Mouse (Mus musculus) myocyte (in vitro differentiated cells): Measurements from ENCODE around the gene Tnfrsf23. TPM values are rescaled to one million over a fixed set of nuclear protein-coding genes. Genes with fewer than 3 reads are reported as not detected.

Experiments
- H3K27me3 ChIP-seq: one replicate; pipeline ENCODE4 v1.6.1; 2011; ENCODE audit not compliant: control insufficient read depth, insufficient read depth, insufficient read length
- H3K36me3 ChIP-seq: one replicate; pipeline ENCODE4 v1.6.1; 2011; ENCODE audit not compliant: control insufficient read depth, insufficient read depth
- H3K4me2 ChIP-seq: one replicate; pipeline ENCODE4 v1.6.1; 2011; ENCODE audit warnings: low read depth, control low read depth
- H3K4me3 ChIP-seq: one replicate; pipeline ENCODE4 v1.5.1; 2011; ENCODE audit warnings: mild to moderate bottlenecking, control low read depth, moderate library complexity
- H3K79me2 ChIP-seq: one replicate; pipeline ENCODE4 v1.6.1; 2011; ENCODE audit not compliant: control insufficient read depth, insufficient read depth
- H3ac ChIP-seq: one replicate; pipeline ENCODE4 v1.6.1; 2011; ENCODE audit not compliant: control insufficient read depth, insufficient read length
- CEBPB ChIP-seq: IDR thresholded peaks from 2 replicates; pipeline ENCODE4 v1.6.1; 2011; ENCODE audit warnings: mild to moderate bottlenecking, moderate library complexity; ENCODE audit not compliant: poor library complexity, insufficient read depth, severe bottlenecking
- E2F4 ChIP-seq: IDR thresholded peaks from one replicate; pipeline ENCODE4 v1.6.1; 2011; ENCODE audit warnings: mild to moderate bottlenecking, control low read depth, moderate library complexity; ENCODE audit not compliant: insufficient read depth
- MAX ChIP-seq: IDR thresholded peaks from one replicate; pipeline ENCODE4 v1.6.1; 2011; ENCODE audit warnings: low read depth, mild to moderate bottlenecking, control low read depth
- MYOD1 ChIP-seq, 3 experiments: IDR thresholded peaks; one replicate each; pipeline ENCODE4 v1.6.1; 2011; ENCODE audit warnings: control low read depth in 2 of 3, low read depth in 2 of 3, mild to moderate bottlenecking in 2 of 3, moderate library complexity in 1 of 3; ENCODE audit not compliant: insufficient read length in 2 of 3, control insufficient read depth in 1 of 3
- MYOG ChIP-seq, 3 experiments: IDR thresholded peaks; one replicate each; pipeline ENCODE4 v1.6.1; 2011; ENCODE audit warnings: control low read depth in 2 of 3, low read depth in 2 of 3, mild to moderate bottlenecking in 2 of 3; ENCODE audit not compliant: insufficient read length in 2 of 3, control insufficient read depth in 1 of 3, insufficient read depth in 1 of 3
- POLR2A ChIP-seq: IDR thresholded peaks from one replicate; pipeline ENCODE4 v1.6.1; 2011; ENCODE audit warnings: low read depth, mild to moderate bottlenecking, control low read depth, moderate library complexity; ENCODE audit not compliant: insufficient read length
- POLR2AphosphoS2 ChIP-seq: IDR thresholded peaks from one replicate; pipeline ENCODE4 v1.6.1; 2011; ENCODE audit warnings: low read depth, control low read depth; ENCODE audit not compliant: insufficient read length
- REST ChIP-seq: IDR thresholded peaks from one replicate; pipeline ENCODE4 v1.6.1; 2011; ENCODE audit warnings: mild to moderate bottlenecking, control low read depth, moderate library complexity; ENCODE audit not compliant: insufficient read depth, insufficient read length
- SRF ChIP-seq: IDR thresholded peaks from one replicate; pipeline ENCODE4 v1.6.1; 2011; ENCODE audit warnings: low read depth; ENCODE audit not compliant: control insufficient read depth, insufficient read length
- TCF12 ChIP-seq: IDR thresholded peaks from one replicate; pipeline ENCODE4 v1.6.1; 2011; ENCODE audit warnings: mild to moderate bottlenecking, control low read depth; ENCODE audit not compliant: poor library complexity, insufficient read depth, severe bottlenecking
- TCF3 ChIP-seq: IDR thresholded peaks from one replicate; pipeline ENCODE4 v1.6.1; 2011; ENCODE audit warnings: low read depth, control low read depth; ENCODE audit not compliant: insufficient read length
- USF1 ChIP-seq: IDR thresholded peaks from one replicate; pipeline ENCODE4 v1.6.1; 2011; ENCODE audit warnings: low read depth, mild to moderate bottlenecking, control low read depth, moderate library complexity
- polyA plus RNA-seq: library from polyadenylated mRNA; unstranded; fragments of >200 nt; fragmentation: generic; extraction: Trizol; gene quantifications from one replicate; pipeline ENCODE4 v1.2.1, GENCODE M21; 2012; ENCODE audit warnings: missing spikeins

Gene Tnfrsf23
- polyA plus RNA-seq, 1 experiment: 25.7 TPM

- no peak overlapping the region for H3ac ChIP-seq
- H3K27me3 ChIP-seq: no peaks in the 10 kb centered on the region
- H3K4me2 ChIP-seq: no peak overlapping the region
- H3K79me2 ChIP-seq: no peaks in the 10 kb centered on the region
- no peak for TF ChIP-seq MYOG (IDR thresholded peaks at IDR 0.05; ENCODE audit: control insufficient read depth in 1 of 3, insufficient read depth in 1 of 3, insufficient read length in 2 of 3, low read depth in 2 of 3)
- no peak for TF ChIP-seq USF1
- no peak for TF ChIP-seq E2F4
- no peak for TF ChIP-seq MAX
- TF ChIP-seq SRF: no peak
- no peak for TF ChIP-seq CEBPB
- no peak for TF ChIP-seq POLR2A
- no peak for TF ChIP-seq TCF3
- no peak for TF ChIP-seq POLR2AphosphoS2
- TF ChIP-seq MYOD1 (IDR thresholded peaks at IDR 0.05; ENCODE audit: control insufficient read depth in 1 of 3, insufficient read length in 2 of 3, low read depth in 2 of 3): no peak
- TF ChIP-seq TCF12: no peak
- TF ChIP-seq REST: no peak
- no peak overlapping the region for H3K4me3 ChIP-seq
- no peaks in the 10 kb centered on the region for H3K36me3 ChIP-seq
These were observed 58.0 kb downstream of the Tnfrsf23 start for GRCm38 (mm10) chr7:143627555-143628286.

DNA sequence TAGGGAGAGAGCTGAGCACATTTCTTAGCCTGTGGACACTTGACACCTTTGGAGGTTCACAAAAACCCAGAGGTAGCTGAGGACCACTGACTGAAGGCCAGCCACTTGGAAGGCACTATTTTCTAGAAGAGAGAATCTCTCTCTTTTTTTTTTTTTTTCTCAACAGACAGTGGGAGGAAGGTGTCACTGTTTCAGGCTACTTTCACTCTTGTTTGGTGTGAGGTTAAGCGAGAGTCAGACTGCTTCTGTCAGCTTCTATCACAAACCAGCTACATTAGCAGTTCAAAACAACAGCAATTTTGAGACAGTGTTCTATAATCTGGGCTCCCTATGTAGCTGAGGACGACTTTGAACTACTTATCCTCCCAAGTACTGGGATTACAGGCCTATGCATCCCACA, 59.5 kb downstream of the Tnfrsf23 start:
- Histone ChIP-seq H3K4me3 (no peak overlapping the region), H3K27me3 (no peaks in the 10 kb centered on the region), H3K79me2 (no peaks in the 10 kb centered on the region), H3K36me3 (no peaks in the 10 kb centered on the region), H3K4me2 (no peak overlapping the region), H3ac (no peak overlapping the region)
- TF ChIP-seq MYOD1 (IDR thresholded peaks at IDR 0.05; ENCODE audit: control insufficient read depth in 1 of 3, insufficient read length in 2 of 3, low read depth in 2 of 3) (no peak), POLR2AphosphoS2 (no peak), REST (no peak), SRF (no peak), TCF3 (no peak), POLR2A (no peak), TCF12 (no peak), MYOG (IDR thresholded peaks at IDR 0.05; ENCODE audit: control insufficient read depth in 1 of 3, insufficient read depth in 1 of 3, insufficient read length in 2 of 3, low read depth in 2 of 3) (no peak), MAX (no peak), CEBPB (no peak), E2F4 (no peak)

DNA sequence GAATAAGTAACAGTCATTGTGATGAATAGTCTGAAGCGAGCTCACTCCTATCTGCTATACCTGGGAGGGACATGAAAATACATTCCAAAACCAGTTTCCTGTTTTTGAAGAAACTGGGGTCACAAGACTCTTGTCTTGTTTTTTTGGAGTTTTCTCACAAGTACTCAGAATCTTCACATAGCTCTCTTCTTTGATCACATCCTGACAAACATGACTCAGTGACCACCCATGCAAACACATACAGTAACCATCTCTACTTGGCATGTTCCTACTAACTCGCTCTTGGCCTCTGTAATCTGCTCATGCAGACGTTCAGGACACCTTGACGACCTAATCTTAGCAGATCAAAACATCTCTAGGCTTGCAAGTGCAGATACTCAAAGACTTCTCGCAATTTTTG, 60.5 kb downstream of the Tnfrsf23 start:
- TF ChIP-seq MYOG (IDR thresholded peaks at IDR 0.05; ENCODE audit: control insufficient read depth in 1 of 3, insufficient read depth in 1 of 3, insufficient read length in 2 of 3, low read depth in 2 of 3) (no peak), MAX (no peak), E2F4 (no peak), MYOD1 (IDR thresholded peaks at IDR 0.05; ENCODE audit: control insufficient read depth in 1 of 3, insufficient read length in 2 of 3, low read depth in 2 of 3) (no peak), SRF (no peak), REST (no peak), TCF3 (no peak), USF1 (no peak)
- Histone ChIP-seq H3K4me3 (no peak overlapping the region), H3K36me3 (no peaks in the 10 kb centered on the region), H3K27me3 (no peaks in the 10 kb centered on the region), H3ac (no peak overlapping the region), H3K79me2 (no peaks in the 10 kb centered on the region), H3K4me2 (peak overlapping the region; percentile 43)

DNA sequence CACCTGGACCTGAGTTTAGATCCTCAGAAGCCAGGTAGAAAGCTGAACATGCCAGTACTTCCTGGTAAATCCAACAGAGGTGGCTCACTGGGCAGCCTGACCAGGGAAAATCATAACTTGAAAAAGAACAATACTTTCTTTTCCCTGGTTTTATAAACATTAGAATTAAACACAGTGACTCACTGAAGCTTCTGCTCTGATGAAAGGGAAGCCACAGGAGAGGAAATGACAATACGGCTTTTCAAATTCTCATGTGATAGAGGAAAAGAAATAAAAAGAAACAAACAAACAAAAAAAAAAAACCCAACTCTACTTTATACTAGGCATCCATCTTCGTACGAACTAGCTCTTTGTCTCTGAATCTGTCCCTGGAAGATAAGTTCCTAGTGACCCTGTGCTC, 61.1 kb downstream of the Tnfrsf23 start:
- no peaks in the 10 kb centered on the region for H3K79me2 ChIP-seq
- no peak overlapping the region for H3ac ChIP-seq
- H3K27me3 ChIP-seq: no peaks in the 10 kb centered on the region
- no peaks in the 10 kb centered on the region for H3K36me3 ChIP-seq
- TF ChIP-seq MYOG (IDR thresholded peaks at IDR 0.05; ENCODE audit: control insufficient read depth in 1 of 3, insufficient read depth in 1 of 3, insufficient read length in 2 of 3, low read depth in 2 of 3) (no peak), E2F4 (no peak), CEBPB (no peak), TCF3 (no peak), TCF12 (no peak), USF1 (no peak), SRF (no peak), POLR2AphosphoS2 (no peak), MYOD1 (IDR thresholded peaks at IDR 0.05; ENCODE audit: control insufficient read depth in 1 of 3, insufficient read length in 2 of 3, low read depth in 2 of 3) (no peak), POLR2A (no peak), MAX (no peak), REST (no peak)
- no peak overlapping the region for H3K4me3 ChIP-seq
- peak overlapping the region; percentile 43 for H3K4me2 ChIP-seq

DNA sequence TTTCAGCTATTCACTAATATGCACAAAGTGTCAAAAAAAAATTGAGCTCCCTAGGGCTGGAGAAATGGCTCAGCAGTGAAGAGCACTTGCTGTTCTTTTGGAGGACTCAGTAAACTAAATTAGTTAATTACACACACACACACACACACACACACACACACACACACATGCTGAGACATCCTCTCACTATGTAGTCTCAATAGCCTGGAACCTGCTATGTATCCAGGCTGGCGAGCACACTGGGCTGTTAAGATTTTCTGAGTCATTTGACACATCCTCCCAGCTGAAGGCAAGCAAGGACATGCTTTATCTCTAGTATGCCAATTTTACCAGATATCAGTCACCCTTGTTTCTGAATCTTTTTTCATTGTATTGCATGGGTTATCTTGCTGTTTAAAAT, 64.7 kb downstream of the Tnfrsf23 start:
- TF ChIP-seq SRF (no peak), USF1 (no peak)
- Histone ChIP-seq H3ac (no peak overlapping the region), H3K79me2 (no peaks in the 10 kb centered on the region), H3K4me2 (no peak overlapping the region), H3K27me3 (no peaks in the 10 kb centered on the region), H3K4me3 (no peak overlapping the region), H3K36me3 (no peaks in the 10 kb centered on the region)

Other genes starting within 250 kb of the Tnfrsf23 start
- 35.7 TPM for gene Cdkn1c, start 224.8 kb downstream of the Tnfrsf23 start, polyA plus RNA-seq
- 0.12 TPM for gene Slc22a18, start 212.1 kb downstream of the Tnfrsf23 start, polyA plus RNA-seq
- not detected for gene Phlda2, start 182.7 kb downstream of the Tnfrsf23 start, polyA plus RNA-seq
- gene Nap1l4, start 136.8 kb downstream of the Tnfrsf23 start, polyA plus RNA-seq: 101 TPM
- 237 TPM for gene Cars, start 85.8 kb downstream of the Tnfrsf23 start, polyA plus RNA-seq
- 0.02 TPM for gene Tnfrsf26, start 57.1 kb downstream of the Tnfrsf23 start, polyA plus RNA-seq
- 15.5 TPM for gene Tnfrsf22, start 36.2 kb downstream of the Tnfrsf23 start, polyA plus RNA-seq
- 49.6 TPM for gene Osbpl5, start 71.1 kb upstream of the Tnfrsf23 start, polyA plus RNA-seq
- not detected for gene Mrgprg, start 81.1 kb upstream of the Tnfrsf23 start, polyA plus RNA-seq
- 1.9 TPM for gene Mrgpre, start 98.6 kb upstream of the Tnfrsf23 start, polyA plus RNA-seq
- 5.7 TPM for gene Nadsyn1, start 137.0 kb upstream of the Tnfrsf23 start, polyA plus RNA-seq
- gene Dhcr7, start 137.3 kb upstream of the Tnfrsf23 start, polyA plus RNA-seq: 107 TPM
- not detected for gene Gm498, start 181.0 kb upstream of the Tnfrsf23 start, polyA plus RNA-seq